Mouse (Mus musculus): ENCODE data around the gene Gm32742. TPM values are rescaled to one million over a fixed set of nuclear protein-coding genes. Genes with fewer than 3 reads are reported as not detected.
"Not testable (repeated sequence)": the region's sequence is repeated elsewhere in the genome, so short reads cannot be mapped to it uniquely, and the experiment has no call there.

The Gm32742 gene
- polyA plus RNA-seq, 1 experiment from 2014 or later: not detected

DNA sequence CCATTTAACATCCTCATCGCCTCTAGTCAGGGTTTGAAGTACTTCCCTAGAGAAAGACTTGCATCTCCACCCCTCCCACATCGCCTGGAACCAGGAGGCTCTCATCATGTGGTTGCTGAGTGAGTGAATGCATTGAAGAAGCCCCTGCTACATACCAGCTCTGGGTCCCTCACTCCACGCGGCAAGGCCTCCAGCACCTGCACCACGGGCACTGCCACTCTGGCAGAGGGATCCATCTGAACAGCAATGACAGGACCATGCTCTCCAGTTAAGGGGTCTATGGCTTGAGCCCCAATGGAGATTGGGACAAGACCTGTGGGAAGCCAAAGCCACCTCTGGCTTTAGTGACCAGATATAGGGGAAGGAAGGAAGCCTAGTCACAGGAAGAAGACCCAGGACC, 18.0 kb downstream of the Gm32742 start:
- Histone ChIP-seq H3K27ac (replicated peaks) (no peak overlapping the region), H3K9me3 (replicated peaks) (no peaks in the 10 kb centered on the region), H3K4me1 (replicated peaks) (no peaks in the 10 kb centered on the region), H3K9ac (no peak overlapping the region), H3K4me3 (replicated peaks) (no peak overlapping the region), H3K36me3 (replicated peaks) (no peaks in the 10 kb centered on the region), H3K4me2 (no peak overlapping the region), H3K27me3 (no peaks in the 10 kb centered on the region)
- ATAC-seq (ENCODE audit: insufficient read depth): no peak
- WGBS (ENCODE audit: insufficient replicate concordance): 63% methylated on average over 5 of the region's 5 CpGs

DNA sequence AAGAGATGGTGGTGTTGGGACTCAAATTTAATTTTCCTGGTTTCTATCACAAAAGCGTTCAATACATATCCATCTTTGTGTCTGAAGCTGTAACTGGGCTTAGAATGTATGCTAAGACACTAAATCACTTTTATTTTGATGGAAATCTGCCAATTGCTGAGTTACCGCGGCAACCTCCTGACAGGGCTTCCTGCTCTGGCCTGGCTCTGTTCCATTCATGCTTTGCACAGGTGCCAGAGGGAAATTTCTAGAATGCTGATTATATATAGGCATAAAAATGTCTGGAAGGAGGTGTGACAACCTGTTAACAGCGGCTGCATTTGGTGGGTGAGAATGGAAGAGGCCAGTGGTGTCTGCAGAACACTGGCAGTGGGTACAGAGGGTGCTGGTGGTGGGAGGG, 18.8 kb downstream of the Gm32742 start:
- ATAC-seq (ENCODE audit: insufficient read depth): no peak

DNA sequence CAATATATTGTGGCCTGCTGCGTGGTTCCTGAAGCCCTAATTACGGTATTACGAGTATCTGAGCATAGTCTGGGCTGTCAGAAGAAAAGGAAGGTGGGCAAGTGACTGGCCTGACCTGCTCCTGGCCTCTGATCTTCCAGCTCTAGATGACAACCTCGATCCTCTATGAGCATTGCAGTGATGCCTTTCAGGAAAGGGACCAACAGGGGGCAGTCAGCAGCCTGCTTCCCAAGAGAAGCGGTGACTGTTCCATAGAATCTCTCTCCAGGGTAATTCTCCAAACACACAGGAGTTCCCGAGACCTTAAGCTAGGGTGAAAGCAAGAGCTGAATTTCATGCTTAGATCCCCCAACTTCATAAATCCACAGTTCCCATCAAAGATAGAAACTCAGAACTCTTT, 21.1 kb downstream of the Gm32742 start:
- Histone ChIP-seq H3K27me3 (no peaks in the 10 kb centered on the region), H3K36me3 (replicated peaks) (no peaks in the 10 kb centered on the region), H3K9me3 (replicated peaks) (no peaks in the 10 kb centered on the region), H3K9ac (no peak overlapping the region), H3K4me2 (no peak overlapping the region), H3K27ac (replicated peaks) (no peak overlapping the region), H3K4me3 (replicated peaks) (no peak overlapping the region), H3K4me1 (replicated peaks) (no peaks in the 10 kb centered on the region)
- no peak for ATAC-seq (ENCODE audit: insufficient read depth)
- WGBS (ENCODE audit: insufficient replicate concordance): 54% methylated on average over 6 of the region's 6 CpGs

More for the DNA sequence above, 18.8 kb downstream of the Gm32742 start:
- Histone ChIP-seq H3K36me3 (replicated peaks) (no peaks in the 10 kb centered on the region), H3K27ac (replicated peaks) (no peak overlapping the region), H3K4me1 (replicated peaks) (no peaks in the 10 kb centered on the region), H3K9ac (no peak overlapping the region), H3K9me3 (replicated peaks) (no peaks in the 10 kb centered on the region), H3K27me3 (no peaks in the 10 kb centered on the region), H3K4me2 (no peak overlapping the region), H3K4me3 (replicated peaks) (no peak overlapping the region)
- 64% methylated on average over 4 of the region's 4 CpGs for WGBS (ENCODE audit: insufficient replicate concordance)

GRCm38 (mm10) chr9:51143437-51143836, 21.9 kb downstream of the Gm32742 start:
- ATAC-seq (ENCODE audit: insufficient read depth): no peak
- no peaks in the 10 kb centered on the region for H3K9me3 ChIP-seq (replicated peaks)
- no peaks in the 10 kb centered on the region for H3K36me3 ChIP-seq (replicated peaks)
- no peak overlapping the region for H3K4me2 ChIP-seq
- no peak overlapping the region for H3K9ac ChIP-seq
- 53% methylated on average over 1 of the region's 1 CpGs for WGBS (ENCODE audit: insufficient replicate concordance)
- no peak overlapping the region for H3K4me3 ChIP-seq (replicated peaks)
- H3K27me3 ChIP-seq: no peaks in the 10 kb centered on the region
- H3K4me1 ChIP-seq (replicated peaks): no peaks in the 10 kb centered on the region
- no peak overlapping the region for H3K27ac ChIP-seq (replicated peaks)

- no peaks in the 10 kb centered on the region for H3K9me3 ChIP-seq (replicated peaks)
- H3K4me3 ChIP-seq (replicated peaks): no peak overlapping the region
- H3K27me3 ChIP-seq: no peaks in the 10 kb centered on the region
- no peak overlapping the region for H3K9ac ChIP-seq
- ATAC-seq (ENCODE audit: insufficient read depth): no peak
- H3K36me3 ChIP-seq (replicated peaks): no peaks in the 10 kb centered on the region
- no peak overlapping the region for H3K27ac ChIP-seq (replicated peaks)
- WGBS (ENCODE audit: insufficient replicate concordance): 70% methylated on average over 3 of the region's 3 CpGs
- peaks cover 10% of the 10 kb centered on the region; the same call in 1 of the 2 replicates for H3K4me1 ChIP-seq (replicated peaks)
- H3K4me2 ChIP-seq: no peak overlapping the region
Observed at GRCm38 (mm10) chr9:51140711-51141110, 24.6 kb downstream of the Gm32742 start.

- WGBS (ENCODE audit: insufficient replicate concordance): 51% methylated on average over 1 of the region's 1 CpGs
- H3K9ac ChIP-seq; H3K4me3 ChIP-seq (replicated peaks); H3K4me2 ChIP-seq; H3K27me3 ChIP-seq; H3K36me3 ChIP-seq (replicated peaks); ATAC-seq (ENCODE audit: insufficient read depth); H3K27ac ChIP-seq (replicated peaks); H3K9me3 ChIP-seq (replicated peaks): not testable (repeated sequence)
- peaks cover 10% of the 10 kb centered on the region; the same call in 1 of the 2 replicates for H3K4me1 ChIP-seq (replicated peaks)
Observed at GRCm38 (mm10) chr9:51139401-51139800, 25.9 kb downstream of the Gm32742 start.

DNA sequence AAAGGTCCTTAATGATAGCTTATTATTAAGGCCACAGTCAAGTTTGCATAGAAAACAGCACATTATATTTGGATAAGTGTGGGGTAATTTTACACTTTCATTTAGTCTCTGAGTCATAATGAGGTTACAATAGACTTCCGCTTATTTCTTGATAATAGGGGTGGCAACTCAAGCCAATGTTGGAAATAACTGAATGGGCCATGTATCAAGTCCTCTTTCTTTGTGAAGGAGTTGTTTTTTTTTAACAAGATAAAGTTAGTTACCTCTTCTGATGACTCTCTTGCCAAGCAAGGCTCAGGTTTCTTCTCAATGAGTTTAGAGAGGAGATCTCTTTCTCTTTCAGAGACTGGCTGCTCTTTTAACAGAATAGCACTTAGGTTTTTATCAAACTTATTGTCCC, 27.0 kb downstream of the Gm32742 start:
- no peaks in the 10 kb centered on the region for H3K36me3 ChIP-seq (replicated peaks)
- no peak overlapping the region for H3K27ac ChIP-seq (replicated peaks)
- no peak overlapping the region for H3K4me3 ChIP-seq (replicated peaks)
- no peaks in the 10 kb centered on the region for H3K27me3 ChIP-seq
- peaks cover 10% of the 10 kb centered on the region; the same call in 1 of the 2 replicates for H3K4me1 ChIP-seq (replicated peaks)
- no peaks in the 10 kb centered on the region for H3K9me3 ChIP-seq (replicated peaks)
- no peak overlapping the region for H3K9ac ChIP-seq
- WGBS (ENCODE audit: insufficient replicate concordance): 66% methylated on average over 1 of the region's 1 CpGs
- no peak for ATAC-seq (ENCODE audit: insufficient read depth)
- H3K4me2 ChIP-seq: no peak overlapping the region

DNA sequence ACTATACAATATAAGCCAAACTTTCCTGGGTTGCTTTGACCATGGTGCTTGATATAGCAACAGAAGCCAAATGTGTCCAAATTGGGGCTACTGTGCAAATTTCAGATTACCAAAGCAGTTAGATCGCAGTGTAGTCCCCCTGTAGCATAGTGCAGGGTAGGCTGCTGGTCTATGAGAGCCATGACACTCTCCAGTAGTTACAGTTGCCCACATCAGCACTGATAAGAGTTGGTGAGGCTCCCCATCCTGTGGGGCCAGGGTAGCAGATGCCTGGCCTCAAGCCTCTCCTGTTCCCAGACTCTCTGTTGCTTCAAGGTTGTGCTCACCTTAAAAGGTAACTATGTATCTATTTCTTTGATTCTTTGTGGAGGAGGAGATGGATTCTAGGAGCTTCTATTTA, 27.5 kb downstream of the Gm32742 start:
- 55% methylated on average over 1 of the region's 1 CpGs for WGBS (ENCODE audit: insufficient replicate concordance)
- Histone ChIP-seq H3K9ac (no peak overlapping the region), H3K27me3 (no peaks in the 10 kb centered on the region)

DNA sequence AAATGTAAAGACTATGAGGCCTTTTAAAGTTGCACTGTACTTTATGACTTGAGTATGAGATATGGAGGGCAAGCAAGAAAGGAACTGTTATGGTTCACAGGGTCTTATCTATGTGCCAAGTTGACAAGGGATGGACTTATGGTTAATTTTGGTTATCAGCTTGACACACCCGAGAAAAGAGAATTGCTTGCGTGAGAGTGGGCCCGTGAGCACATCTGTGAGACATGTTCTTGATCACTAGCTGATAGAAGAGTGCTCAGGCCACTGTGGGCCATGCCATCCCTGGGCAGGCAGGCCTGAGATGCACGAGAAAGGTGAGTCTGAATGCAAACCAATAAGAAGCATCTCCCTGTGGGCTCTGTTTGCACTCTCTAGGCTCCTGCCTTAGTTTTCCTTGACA, 27.9 kb downstream of the Gm32742 start:
- no peaks in the 10 kb centered on the region for H3K27me3 ChIP-seq
- no peak overlapping the region for H3K9ac ChIP-seq
- H3K4me2 ChIP-seq: no peak overlapping the region
- ATAC-seq (ENCODE audit: insufficient read depth): peak; percentile 77
- no peak overlapping the region for H3K27ac ChIP-seq (replicated peaks)
- H3K36me3 ChIP-seq (replicated peaks): no peaks in the 10 kb centered on the region
- no peak overlapping the region for H3K4me3 ChIP-seq (replicated peaks)
- peaks cover 10% of the 10 kb centered on the region; the same call in 1 of the 2 replicates for H3K4me1 ChIP-seq (replicated peaks)
- WGBS (ENCODE audit: insufficient replicate concordance): 26% methylated on average over 4 of the region's 4 CpGs
- H3K9me3 ChIP-seq (replicated peaks): no peaks in the 10 kb centered on the region

More for the DNA sequence above, 27.5 kb downstream of the Gm32742 start:
- H3K36me3 ChIP-seq (replicated peaks): no peaks in the 10 kb centered on the region
- H3K4me3 ChIP-seq (replicated peaks): no peak overlapping the region
- ATAC-seq (ENCODE audit: insufficient read depth): peak; percentile 78
- no peak overlapping the region for H3K27ac ChIP-seq (replicated peaks)
- H3K9me3 ChIP-seq (replicated peaks): no peaks in the 10 kb centered on the region
- peaks cover 10% of the 10 kb centered on the region; the same call in 1 of the 2 replicates for H3K4me1 ChIP-seq (replicated peaks)
- no peak overlapping the region for H3K4me2 ChIP-seq

- H3K4me1 ChIP-seq (replicated peaks): peaks cover 10% of the 10 kb centered on the region; the same call in 1 of the 2 replicates
- no peak overlapping the region for H3K4me3 ChIP-seq (replicated peaks)
- H3K9me3 ChIP-seq (replicated peaks): no peaks in the 10 kb centered on the region
- no peak overlapping the region for H3K9ac ChIP-seq
- 54% methylated on average over 3 of the region's 3 CpGs for WGBS (ENCODE audit: insufficient replicate concordance)
- H3K27me3 ChIP-seq: no peaks in the 10 kb centered on the region
- peak; percentile 65; the same call in 1 of the 2 replicates for ATAC-seq (ENCODE audit: insufficient read depth)
- H3K4me2 ChIP-seq: no peak overlapping the region
- no peak overlapping the region for H3K27ac ChIP-seq (replicated peaks)
- H3K36me3 ChIP-seq (replicated peaks): no peaks in the 10 kb centered on the region
Observed at GRCm38 (mm10) chr9:51136985-51137384, 28.3 kb downstream of the Gm32742 start.

- no peaks in the 10 kb centered on the region for H3K27me3 ChIP-seq
- H3K4me3 ChIP-seq (replicated peaks): no peak overlapping the region
- no peaks in the 10 kb centered on the region for H3K9me3 ChIP-seq (replicated peaks)
- WGBS (ENCODE audit: insufficient replicate concordance): 41% methylated on average over 4 of the region's 4 CpGs
- H3K9ac ChIP-seq: no peak overlapping the region
- no peaks in the 10 kb centered on the region for H3K36me3 ChIP-seq (replicated peaks)
- no peak for ATAC-seq (ENCODE audit: insufficient read depth)
- H3K4me1 ChIP-seq (replicated peaks): no peaks in the 10 kb centered on the region
- H3K4me2 ChIP-seq: no peak overlapping the region
- H3K27ac ChIP-seq (replicated peaks): no peak overlapping the region
Observed at GRCm38 (mm10) chr9:51114767-51115166, 50.5 kb downstream of the Gm32742 start.

DNA sequence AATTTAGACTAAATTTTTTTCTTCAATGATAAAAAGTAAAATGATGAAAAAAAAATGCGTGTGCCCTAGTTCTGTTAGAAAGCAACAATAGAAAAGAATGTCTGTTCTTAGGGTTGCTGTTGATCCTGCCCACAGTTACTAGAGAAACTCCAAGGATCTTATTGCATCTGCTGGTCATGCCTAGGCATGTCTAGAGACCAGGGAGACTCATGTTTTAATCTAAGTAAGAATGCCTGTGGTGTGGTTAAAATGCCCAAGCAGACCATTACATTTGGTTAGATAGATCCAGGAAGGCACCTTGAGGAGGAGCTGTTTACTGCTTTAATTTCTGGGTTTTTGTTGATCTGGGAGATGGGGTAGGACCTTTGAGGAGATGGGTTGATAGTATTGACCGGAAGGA, 59.6 kb downstream of the Gm32742 start:
- Histone ChIP-seq H3K9ac (no peak overlapping the region), H3K4me1 (replicated peaks) (no peaks in the 10 kb centered on the region; the same call in 1 of the 2 replicates), H3K27me3 (peaks cover 61% of the 10 kb centered on the region), H3K36me3 (replicated peaks) (no peaks in the 10 kb centered on the region), H3K4me2 (no peak overlapping the region), H3K4me3 (replicated peaks) (no peak overlapping the region), H3K9me3 (replicated peaks) (no peaks in the 10 kb centered on the region), H3K27ac (replicated peaks) (no peak overlapping the region)
- ATAC-seq (ENCODE audit: insufficient read depth): no peak
- 33% methylated on average over 2 of the region's 2 CpGs for WGBS (ENCODE audit: insufficient replicate concordance)
